ENCODE assay signal across 8 mouse cellular contexts in the genomic region with DNA sequence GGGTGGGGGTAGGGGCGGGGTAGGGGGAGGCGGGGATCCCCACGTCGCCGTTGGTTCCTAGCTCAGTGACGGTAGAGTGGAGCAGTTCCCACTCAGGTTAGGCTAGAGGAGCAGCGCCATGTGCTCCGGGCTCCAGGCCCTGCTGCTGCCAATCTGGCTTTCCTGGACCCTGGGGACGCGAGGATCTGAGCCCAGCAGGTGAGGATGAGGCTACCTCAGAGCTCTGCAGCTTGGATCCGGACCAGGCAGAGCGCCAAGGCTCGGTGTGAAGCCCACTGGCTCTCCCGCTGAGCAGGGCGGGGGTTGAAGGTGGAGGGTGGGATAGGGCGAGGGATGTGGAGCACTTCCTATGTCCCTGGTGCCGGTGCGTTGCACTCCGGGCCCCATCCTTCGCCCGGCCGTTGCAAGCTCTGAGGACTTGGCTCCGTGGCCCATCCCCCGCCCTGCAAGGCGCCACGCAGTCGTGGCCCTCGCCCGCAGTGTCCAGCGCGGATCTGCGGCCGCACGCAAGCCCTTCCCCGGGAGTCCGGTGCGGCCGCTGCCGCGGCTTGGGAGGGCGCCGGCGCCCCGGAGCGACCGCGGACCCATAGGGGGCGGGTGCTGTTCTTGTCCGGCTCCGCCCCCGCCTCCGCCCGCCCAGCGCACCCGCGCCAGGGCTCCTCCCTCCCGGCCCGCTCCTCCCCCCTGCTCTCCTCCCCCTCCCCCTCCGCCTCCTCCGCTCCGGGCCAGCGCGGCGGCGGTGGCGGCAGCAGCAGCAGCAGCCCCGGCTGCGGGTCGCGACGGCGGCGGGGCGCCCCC.
A peak's percentile ranks its signal among the peaks of the same experiment; 100 is the strongest.
DNase-seq lines count a peak whose midpoint lies in the region; ATAC-seq lines count a peak whose summit lies in the region.

No protein-coding gene starts in this region.

- peak; percentile 94 for ATAC-seq in lung, embryonic 15.5 days (ENCODE audit: borderline replicate concordance, extremely low read depth, low FRiP score, low TSS enrichment)
- ATAC-seq in limb, embryonic 15.5 days (ENCODE audit: insufficient number of reproducible peaks, low FRiP score, low TSS enrichment, low read depth), result peak; percentile 81
- peak; percentile 92 for ATAC-seq in neural tube, embryonic 15.5 days (ENCODE audit: low FRiP score)

- H3K36me3 ChIP-seq in lung, embryonic 15.5 days, result no peaks in the 10 kb centered on the region
- H3K36me3 ChIP-seq in limb, embryonic 15.5 days, result no peaks in the 10 kb centered on the region
- no peaks in the 10 kb centered on the region for H3K36me3 ChIP-seq in neural tube, embryonic 15.5 days

- no peak for DNase-seq in lung, postnatal 36 days
- peak; percentile 91 to 96 for DNase-seq in cerebellum, postnatal 25 days
- DNase-seq in frontal cortex, postnatal 36 days (ENCODE audit: low spot score in 2 of 2), result peak; percentile 69 to 70
- peak; percentile 35 for DNase-seq in kidney, adult 9 months
- DNase-seq in thymus, postnatal 4 days, result peak; percentile 40

- whole genome bisulfite sequencing in lung, embryonic 15.5 days, result under 1% methylated on average over 35 of the region's 74 CpGs
- WGBS in limb, embryonic 15.5 days, result under 1% methylated on average over 61 of the region's 74 CpGs
- under 1% methylated on average over 62 of the region's 74 CpGs for WGBS in neural tube, embryonic 15.5 days

- peaks cover 28% of the 10 kb centered on the region for H3K27me3 ChIP-seq in lung, embryonic 15.5 days
- H3K27me3 ChIP-seq in limb, embryonic 15.5 days, result peaks cover 39% of the 10 kb centered on the region
- peaks cover 4% of the 10 kb centered on the region; the same call in 1 of the 2 replicates for H3K27me3 ChIP-seq in neural tube, embryonic 15.5 days (replicated peaks)

- no peak overlapping the region for H3K27ac ChIP-seq in lung, embryonic 15.5 days
- no peak overlapping the region for H3K27ac ChIP-seq in limb, embryonic 15.5 days
- H3K27ac ChIP-seq in neural tube, embryonic 15.5 days (replicated peaks), result peak overlapping the region; percentile 94

- H3K4me3 ChIP-seq in lung, embryonic 15.5 days, result peak overlapping the region; percentile 50
- H3K4me3 ChIP-seq in limb, embryonic 15.5 days, result peak overlapping the region; percentile 62
- peak overlapping the region; percentile 85 for H3K4me3 ChIP-seq in neural tube, embryonic 15.5 days (replicated peaks)

- H3K9me3 ChIP-seq in lung, embryonic 15.5 days, result no peaks in the 10 kb centered on the region
- no peaks in the 10 kb centered on the region for H3K9me3 ChIP-seq in limb, embryonic 15.5 days
- no peaks in the 10 kb centered on the region for H3K9me3 ChIP-seq in neural tube, embryonic 15.5 days (replicated peaks)

- H3K4me2 ChIP-seq in lung, embryonic 15.5 days, result peak overlapping the region; percentile 85
- H3K4me2 ChIP-seq in limb, embryonic 15.5 days, result peak overlapping the region; percentile 98
- H3K4me2 ChIP-seq in neural tube, embryonic 15.5 days, result peak overlapping the region; percentile 88

- H3K9ac ChIP-seq in lung, embryonic 15.5 days, result peak overlapping the region; percentile 22; the same call in 1 of the 2 replicates
- H3K9ac ChIP-seq in limb, embryonic 15.5 days, result 0 out of 2 replicates have a peak overlapping the region, but pooled peaks have one; percentile 31
- peak overlapping the region; percentile 87 for H3K9ac ChIP-seq in neural tube, embryonic 15.5 days (replicated peaks)

- peaks cover 13% of the 10 kb centered on the region; the same call in 1 of the 2 replicates for H3K4me1 ChIP-seq in lung, embryonic 15.5 days
- peaks cover 20% of the 10 kb centered on the region for H3K4me1 ChIP-seq in limb, embryonic 15.5 days
- H3K4me1 ChIP-seq in neural tube, embryonic 15.5 days, result peaks cover 28% of the 10 kb centered on the region

Comparison
In these comparisons a context has a peak if more than half of its experiments do, and no peak if none do; other contexts are left out.
1. H3K9ac ChIP-seq: peak in every context shown above with its lines; median percentile 87 in neural tube, embryonic 15.5 days; 31 in limb, embryonic 15.5 days; 22 in lung, embryonic 15.5 days.